In genomic region chr9:119156278-119157201, GRCm38 (mm10) we compare ENCODE assay signal across 8 mouse cellular contexts. TPM values are rescaled to one million over a fixed set of nuclear protein-coding genes. Genes with fewer than 3 reads are reported as not detected.
DNase-seq lines count a peak whose midpoint lies in the region; ATAC-seq and TF ChIP-seq lines count a peak whose summit lies in the region.

Acaa1b (minus strand) TSS chr9:119157093.

- peak within 1 kb of the TSS; percentile 57 for H3K4me2 ChIP-seq in forebrain, postnatal 0 days (ENCODE audit: low read depth)

- H3K4me3 ChIP-seq in MEL (ENCODE audit: control insufficient read depth in 1 of 2, insufficient read depth in 1 of 2, low read depth in 2 of 2, low read length in 2 of 2) = peak within 1 kb of the TSS in 1 of 2 experiments; percentile 32; a peak in 2 of 4 replicates
- H3K4me3 ChIP-seq in forebrain, postnatal 0 days (ENCODE audit: low read depth, low read length) = peak within 1 kb of the TSS; percentile 38
- peak within 1 kb of the TSS; percentile 15 for H3K4me3 ChIP-seq in lung, adult 2 months (replicated peaks; ENCODE audit: extremely low read depth, low read depth, low read length)

- H3K9me3 ChIP-seq in MEL (replicated peaks; ENCODE audit: insufficient read depth, low read length) = no peaks in the 10 kb centered on the region
- H3K9me3 ChIP-seq in forebrain, postnatal 0 days (ENCODE audit: low read length) = no peaks in the 10 kb centered on the region

- DNase-seq in MEL (ENCODE audit: low read depth, low spot score) = peak; percentile 65
- peak; percentile 41 to 52 for DNase-seq in cerebellum, adult 18-20 months
- DNase-seq in forebrain, postnatal 0 days = peak; percentile 72
- peak; percentile 53 for DNase-seq in heart, postnatal 25 days (ENCODE audit: low spot score)
- peak; percentile 74 for DNase-seq in layer of hippocampus, adult 11-12 months (ENCODE audit: low spot score)
- DNase-seq in lung, adult 2 months = peak; percentile 78
- peak; percentile 45 for DNase-seq in ovary, adult 18-20 months (ENCODE audit: low spot score)
- DNase-seq in thymus, postnatal 14 days = peak; percentile 56

- no peak within 1 kb of the TSS for H3K27ac ChIP-seq in MEL (ENCODE audit: control insufficient read depth, low read depth, low read length)
- H3K27ac ChIP-seq in forebrain, postnatal 0 days (ENCODE audit: low read depth, low read length) = no peak within 1 kb of the TSS

- intact Hi-C loops in heart, postnatal 25 days (cut with DNase I) = loop anchor here (2.0 kb wide), 2 partner anchors 196 to 274 kb away; no protein-coding TSS in a partner anchor

- TF ChIP-seq RAD21 in MEL (IDR thresholded peaks at IDR 0.05; ENCODE audit: low read depth, low read length) = peak; percentile 73

- H3K36me3 ChIP-seq in MEL (ENCODE audit: control insufficient read depth in 1 of 2, insufficient read depth in 2 of 2, low read length in 2 of 2) = no peaks in the 10 kb centered on the region
- H3K36me3 ChIP-seq in forebrain, postnatal 0 days (ENCODE audit: insufficient read depth) = no peaks in the 10 kb centered on the region

- no peak for TF ChIP-seq EP300 in MEL (IDR thresholded peaks at IDR 0.05; ENCODE audit: low read depth in 1 of 2, low read length in 2 of 2)

- peak; percentile 95 for ATAC-seq in forebrain, postnatal 0 days

- WGBS in forebrain, postnatal 0 days = 4% methylated on average over 64 of the region's 65 CpGs
- 1% methylated on average over 65 of the region's 65 CpGs for WGBS in lung, adult 2 months

- peak; percentile 27 to 81 (median 76); a peak in 5 of 6 replicates for TF ChIP-seq CTCF in MEL (IDR thresholded peaks at IDR 0.05 in 2 of 3, conservative IDR thresholded peaks at IDR 0.05 in 1 of 3; ENCODE audit: control insufficient read depth in 1 of 3, insufficient read depth in 1 of 3, low read depth in 2 of 3, low read length in 3 of 3, poor library complexity in 1 of 3, severe bottlenecking in 1 of 3)
- TF ChIP-seq CTCF in forebrain, postnatal 0 days (IDR thresholded peaks at IDR 0.05; ENCODE audit: low read depth) = peak; percentile 71
- TF ChIP-seq CTCF in lung, adult 2 months (IDR thresholded peaks at IDR 0.05; ENCODE audit: insufficient read depth, low read length) = peak; percentile 54

- no peak for TF ChIP-seq POLR2A in MEL (IDR thresholded peaks at IDR 0.05; ENCODE audit: control insufficient read depth in 1 of 2, insufficient read depth in 1 of 2, low read depth in 1 of 2, low read length in 2 of 2, poor library complexity in 1 of 2)
- no peak for TF ChIP-seq POLR2A in lung, adult 2 months (IDR thresholded peaks at IDR 0.05; ENCODE audit: borderline replicate concordance, extremely low read depth, low read depth, low read length)

- no peaks in the 10 kb centered on the region for H3K4me1 ChIP-seq in MEL (ENCODE audit: control insufficient read depth in 1 of 2, insufficient read depth in 2 of 2, low read length in 2 of 2)
- H3K4me1 ChIP-seq in forebrain, postnatal 0 days (ENCODE audit: insufficient read depth) = no peaks in the 10 kb centered on the region
- no peaks in the 10 kb centered on the region for H3K4me1 ChIP-seq in lung, adult 2 months (ENCODE audit: control insufficient read depth, insufficient read depth, low read length)

- H3K27me3 ChIP-seq in MEL (ENCODE audit: control insufficient read depth in 1 of 2, insufficient read depth in 2 of 2, low read length in 2 of 2) = peaks cover 0 to 3% of the 10 kb centered on the region in 2 experiments; a peak in 2 of 4 replicates
- H3K27me3 ChIP-seq in forebrain, postnatal 0 days (ENCODE audit: insufficient read depth, low read length) = peaks cover 8% of the 10 kb centered on the region; the same call in 1 of the 2 replicates

- H3K9ac ChIP-seq in MEL (ENCODE audit: control insufficient read depth, low read depth, low read length, poor library complexity, severe bottlenecking) = no peak within 1 kb of the TSS
- peak within 1 kb of the TSS; percentile 28 for H3K9ac ChIP-seq in forebrain, postnatal 0 days

- no peaks in the 10 kb centered on the region for H3K79me2 ChIP-seq in MEL (ENCODE audit: control insufficient read depth, insufficient read depth, low read length, poor library complexity)

TF ChIP-seq in MEL, 35 proteins besides CTCF, POLR2A, EP300 and RAD21:
- TF ChIP-seq ZC3H11A (IDR thresholded peaks at IDR 0.05; ENCODE audit: low read depth, low read length) (peak; percentile 75), UBTF (IDR thresholded peaks at IDR 0.05; ENCODE audit: borderline replicate concordance, insufficient read depth, low read depth, low read length) (no peak), SMC3 (IDR thresholded peaks at IDR 0.05; ENCODE audit: low read depth, low read length) (peak; percentile 89)

RNA-seq across cellular contexts. Expression of gene Acaa1b, which starts in this region (rescaled TPM):
- 1.3 and 1.4 TPM in 2 replicates for total RNA-seq in MEL (2012; rRNA removed)
- 1 to 10 TPM in 1 of 2 experiments, not detected in 1; 1.9 TPM for polyA plus RNA-seq in MEL (2012; ENCODE audit: insufficient read depth in 1 of 2, insufficient read length in 2 of 2, low read depth in 1 of 2, low replicate concordance in 2 of 2, missing spikeins in 1 of 2)
- total RNA-seq in forebrain, postnatal 0 days (2014; rRNA removed) = 2.0 and 2.1 TPM in 2 replicates
- 2.2 and 2.7 TPM in 2 replicates for polyA plus RNA-seq in forebrain, postnatal 0 days (2015; fragmentation: Nextera tagmentation; extraction: Ambion mirVana)
- total RNA-seq in heart, postnatal 25 days (2021) = 1 to 10 TPM; 1.7 to 1.8 TPM
- 14.8 and 21.9 TPM in 2 replicates for polyA plus RNA-seq in lung, adult 2 months (2012; rRNA removed)
